Mouse (Mus musculus) neutrophil, adult 83 days (primary cell): ENCODE results near the gene Ces2c. TPM values are rescaled to one million over a fixed set of nuclear protein-coding genes. Genes with fewer than 3 reads are reported as not detected.

Experiments used
- total RNA-seq, 2 experiments: library from RNA; stranded (reverse); gene quantifications; one replicate each; pipeline ENCODE4 v1.2.4; 2023

Ces2c gene
- total RNA-seq: not detected

DNA sequence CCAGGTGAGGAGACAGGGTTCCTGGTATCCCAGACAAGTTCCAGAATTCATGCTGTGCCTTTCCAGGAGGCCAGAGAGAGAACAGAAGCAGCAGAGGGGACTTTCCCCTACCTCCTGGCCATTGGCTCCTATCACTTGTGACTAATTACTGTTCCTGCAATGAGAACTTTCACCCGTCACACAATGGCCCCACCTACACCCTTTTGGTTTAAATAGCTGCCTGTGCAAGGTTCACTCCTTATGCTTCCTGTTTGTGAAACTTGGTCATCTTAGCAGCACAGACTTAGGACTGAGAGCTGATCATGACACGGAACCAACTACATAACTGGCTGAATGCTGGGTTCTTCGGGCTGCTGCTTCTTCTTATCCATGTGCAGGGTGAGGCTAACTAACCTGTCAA, at the start of gene Ces2c:
TSS of gene Ces2c (plus strand) at position 238 of the 400 bp plus-strand sequence.

DNA sequence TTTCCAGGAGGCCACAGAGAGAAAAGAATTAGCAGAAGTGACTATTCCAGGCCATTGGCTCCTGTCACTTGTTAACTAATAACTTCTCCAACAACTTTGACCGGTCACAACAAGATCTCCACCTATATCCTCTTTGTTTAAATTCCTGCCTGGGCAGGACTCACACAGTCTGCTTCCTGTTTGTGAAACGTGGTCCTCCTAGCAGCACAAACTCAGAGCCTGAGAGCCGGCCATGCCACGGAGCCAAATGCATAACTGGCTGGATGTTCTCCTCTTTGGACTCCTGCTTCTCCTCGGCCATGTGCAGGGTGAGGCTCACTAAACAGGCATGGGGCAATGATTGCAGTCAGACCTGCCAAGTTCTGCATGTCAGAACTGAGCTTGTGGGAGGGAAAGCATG, 15.4 kb upstream of the Ces2c start, which contains the start of gene Ces2b:
TSS of gene Ces2b (plus strand) at position 133 of the 400 bp plus-strand sequence.

Other genes starting within 250 kb of the Ces2c start
- not detected for gene Cdh16, start 222.7 kb upstream of the Ces2c start, total RNA-seq
- gene Rrad, start 215.7 kb upstream of the Ces2c start, total RNA-seq: 1 to 10 TPM; 1.2 to 1.3 TPM
- 10 to 100 TPM; 17.4 to 17.9 TPM for gene Ciao2b, start 205.1 kb upstream of the Ces2c start, total RNA-seq
- not detected for gene Ces2a, start 113.1 kb upstream of the Ces2c start, total RNA-seq
- gene Ces2b, start 15.5 kb upstream of the Ces2c start, total RNA-seq: not detected
- under 1 TPM in 1 of 2 experiments, not detected in 1; 0.28 TPM for gene Ces2e, start 79.2 kb downstream of the Ces2c start, total RNA-seq
- under 1 TPM in 1 of 2 experiments, not detected in 1; 0.11 TPM for gene Ces2f, start 100.3 kb downstream of the Ces2c start, total RNA-seq
- gene Ces2g, start 114.7 kb downstream of the Ces2c start, total RNA-seq: 10 to 100 TPM; 13.9 to 26.1 TPM
- not detected for gene Ces2h, start 153.8 kb downstream of the Ces2c start, total RNA-seq
- not detected for gene Ces3a, start 201.5 kb downstream of the Ces2c start, total RNA-seq
- gene Ces3b, start 236.7 kb downstream of the Ces2c start, total RNA-seq: not detected